Mouse (Mus musculus): ENCODE measurements around the gene Rell1.

DNA sequence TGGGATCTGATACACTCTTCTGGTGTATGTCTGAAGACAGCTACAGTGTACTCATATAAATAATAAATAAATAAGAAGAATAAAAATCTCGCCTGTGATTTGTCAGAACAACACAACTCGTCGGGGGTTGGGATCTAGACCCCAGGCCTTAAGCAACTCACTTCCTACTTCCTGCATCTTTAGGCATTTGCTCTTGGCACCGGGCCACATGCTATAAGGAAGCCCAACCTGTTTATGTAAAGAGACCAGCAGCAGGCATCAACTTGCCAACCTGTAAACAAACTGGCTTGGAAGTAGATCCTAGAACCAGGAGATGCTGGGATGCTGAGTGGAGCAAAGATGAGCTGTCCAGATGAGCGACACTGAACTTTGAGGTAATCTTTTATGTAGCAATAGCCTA lies 26.8 kb downstream of the Rell1 start:
- TF ChIP-seq GATA1 (IDR thresholded peaks at IDR 0.05; ENCODE audit: borderline replicate concordance, low read length) (no peak), FLI1 (IDR thresholded peaks at IDR 0.05; ENCODE audit: low read length) (no peak)

All from megakaryocyte, embryonic 14.5 days (primary cell).